Mouse (Mus musculus): ENCODE measurements around the gene Sipa1. TPM values are rescaled to one million over a fixed set of nuclear protein-coding genes. Genes with fewer than 3 reads are reported as not detected.

Gene Sipa1
- polyA plus RNA-seq, 1 experiment from 2014 or later, result 18.1 TPM

DNA sequence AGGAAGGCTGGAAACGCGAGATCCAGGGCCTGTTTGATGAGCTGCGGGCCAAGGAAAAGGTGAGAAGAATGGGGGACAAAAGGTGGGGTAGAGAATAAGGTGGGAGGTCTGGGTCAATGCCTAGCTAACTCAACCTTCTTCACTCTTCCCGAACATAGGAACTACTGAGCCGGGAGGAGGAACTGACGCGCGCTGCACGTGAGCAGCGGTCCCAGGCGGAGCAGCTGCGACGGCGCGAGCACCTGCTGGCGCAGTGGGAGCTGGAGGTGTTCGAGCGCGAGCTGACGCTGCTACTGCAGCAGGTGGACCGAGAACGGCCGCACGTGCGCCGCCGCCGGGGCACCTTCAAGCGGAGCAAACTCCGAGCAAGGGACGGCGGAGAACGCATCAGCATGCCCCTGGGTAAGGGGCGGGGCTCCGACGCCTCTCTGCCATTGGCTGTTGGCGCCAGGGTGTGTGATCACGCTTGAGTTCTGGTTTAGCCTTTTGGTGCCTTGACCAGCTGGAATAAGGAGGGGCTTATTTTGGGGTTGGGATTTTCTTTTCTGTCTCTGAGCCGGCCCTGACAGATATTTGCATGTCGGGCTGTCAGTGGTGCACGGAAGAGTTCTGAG lies 32.4 kb upstream of the Sipa1 start:
- ATAC-seq, result no peak
- ChIA-PET POLR2A (no interaction called here), CTCF (no interaction called here)
- in situ Hi-C loops (cut with MboI; ENCODE audit: low pct_unique_long_range_greater_than_20kb), result no loop called here
- no peak for TF ChIP-seq CTCF (IDR thresholded peaks at IDR 0.05)
- DNase-seq (ENCODE audit: low read depth, low spot score), result no peak
- no peaks in the 10 kb centered on the region for H3K27me3 ChIP-seq

DNA sequence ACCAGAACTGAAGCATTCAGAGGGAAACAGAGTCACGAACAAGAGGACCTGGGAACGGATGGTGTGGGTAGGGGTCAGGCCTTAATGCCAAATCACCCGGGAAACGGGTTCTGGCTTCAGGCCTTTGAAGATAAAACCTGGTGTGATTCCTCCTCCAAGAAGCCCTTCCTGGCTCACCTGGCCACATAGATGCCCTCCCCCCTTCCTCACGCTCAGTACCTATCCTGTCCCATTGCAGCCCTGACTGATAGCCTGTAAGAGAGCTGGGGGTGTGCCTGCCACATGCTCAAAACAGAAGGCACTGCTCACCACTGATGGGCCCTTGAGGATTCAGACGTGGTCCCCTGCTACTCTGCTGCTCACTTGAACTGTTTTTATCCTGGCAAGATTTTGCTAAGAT lies 30.3 kb upstream of the Sipa1 start:
- no peak for DNase-seq (ENCODE audit: low read depth, low spot score)
- H3K27me3 ChIP-seq, result no peaks in the 10 kb centered on the region
- in situ Hi-C loops (cut with MboI; ENCODE audit: low pct_unique_long_range_greater_than_20kb), result no loop called here
- ChIA-PET POLR2A (interaction anchor here (0.9 kb wide), 1 partner anchor 31 kb away, joined by 3 read pairs; no protein-coding TSS in a partner anchor), CTCF (interaction anchor here (1.0 kb wide), 1 partner anchor 32 kb away, joined by 3 read pairs; the partner anchor contains the start of gene Ehbp1l1)
- no peak for TF ChIP-seq CTCF (IDR thresholded peaks at IDR 0.05)
- no peak for ATAC-seq

DNA sequence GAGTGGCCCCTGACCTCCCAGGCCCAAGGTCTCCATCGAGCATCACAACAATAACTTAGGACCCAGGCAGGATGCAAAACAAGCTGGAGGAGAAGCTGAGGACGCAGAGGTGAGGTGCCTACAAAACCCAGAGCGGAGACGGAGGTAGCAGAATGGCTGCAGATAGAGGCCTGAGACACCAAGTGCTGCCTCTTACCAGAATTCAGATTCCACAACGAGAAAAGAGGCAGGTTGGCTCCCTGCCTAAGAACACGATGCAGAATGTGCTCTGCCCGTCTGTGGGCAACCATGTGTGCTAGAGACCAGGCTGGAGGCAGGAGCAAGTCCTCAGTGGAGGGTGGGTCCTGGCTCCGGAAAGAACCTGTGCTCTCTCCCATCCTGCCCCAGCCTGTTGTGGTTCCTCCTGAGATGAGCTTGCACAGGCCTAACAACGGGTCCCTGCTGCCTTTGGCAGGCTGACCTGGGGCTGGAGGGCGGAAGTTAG lies 29.4 kb upstream of the Sipa1 start:
- ChIA-PET CTCF (interaction anchor here (0.5 to 1.0 kb wide), 2 partner anchors 33 to 169 kb away, joined by 3 read pairs; partner anchors contain the start of gene Ehbp1l1), POLR2A (interaction anchor here (0.9 kb wide), 1 partner anchor 32 kb away, joined by 3 read pairs; no protein-coding TSS in a partner anchor)
- H3K27me3 ChIP-seq, result no peaks in the 10 kb centered on the region
- ATAC-seq, result no peak
- TF ChIP-seq CTCF (IDR thresholded peaks at IDR 0.05), result no peak
- in situ Hi-C loops (cut with MboI; ENCODE audit: low pct_unique_long_range_greater_than_20kb), result no loop called here
- no peak for DNase-seq (ENCODE audit: low read depth, low spot score)

DNA sequence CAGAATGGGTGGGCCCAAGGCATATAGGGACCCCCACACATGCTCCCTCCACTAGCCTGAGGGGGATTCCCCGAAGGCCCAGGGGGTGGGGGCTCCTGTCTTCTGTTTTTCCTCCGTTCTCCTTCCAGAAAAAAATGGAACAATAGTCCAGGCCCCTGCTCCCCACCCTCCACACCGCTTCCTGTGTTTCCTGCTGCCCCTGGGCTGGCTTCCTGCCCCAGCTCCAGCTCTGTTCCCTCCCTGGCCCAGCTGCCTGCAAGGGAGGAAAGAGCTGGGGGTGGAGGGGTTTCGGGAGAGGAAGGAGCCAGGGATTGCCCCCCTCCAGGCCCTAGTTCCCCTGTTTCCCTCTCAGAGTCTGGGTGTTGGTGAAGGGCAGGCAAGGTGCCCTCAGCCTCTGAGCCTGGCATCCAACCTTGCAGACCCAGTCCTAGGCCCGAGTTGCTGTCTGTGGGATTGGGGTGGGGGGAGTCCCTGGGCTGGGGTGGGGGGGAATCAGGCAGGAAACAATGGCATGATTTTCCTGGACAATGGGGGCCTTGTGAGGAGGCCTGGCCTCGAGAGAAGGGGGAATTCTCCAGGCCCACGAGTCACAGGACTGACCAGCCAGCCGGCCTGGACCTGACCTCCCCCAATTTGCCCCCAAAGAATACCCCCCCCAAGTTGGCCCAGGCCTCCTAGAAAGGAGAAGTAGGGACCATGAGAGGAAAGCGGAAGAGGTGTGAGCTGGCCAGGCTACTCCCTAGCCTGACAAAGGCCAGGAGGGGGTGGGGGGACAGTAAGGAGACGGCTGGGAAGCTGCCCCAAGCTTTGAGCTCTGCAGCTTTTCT lies 28.8 kb upstream of the Sipa1 start:
- POLR2A ChIA-PET, result interaction anchor here (0.6 kb wide), 2 partner anchors 79 to 94 kb away, joined by 3 read pairs; partner anchors contain the start of gene Scyl1
- in situ Hi-C loops (cut with MboI; ENCODE audit: low pct_unique_long_range_greater_than_20kb), result no loop called here
- DNase-seq (ENCODE audit: low read depth, low spot score) (no peak), ATAC-seq (no peak)
- CTCF ChIA-PET, result interaction anchor here (0.5 to 1.0 kb wide), 2 partner anchors 34 to 168 kb away, joined by 3 read pairs; partner anchors contain the start of gene Ehbp1l1
- no peaks in the 10 kb centered on the region for H3K27me3 ChIP-seq
- TF ChIP-seq CTCF (IDR thresholded peaks at IDR 0.05), result no peak

DNA sequence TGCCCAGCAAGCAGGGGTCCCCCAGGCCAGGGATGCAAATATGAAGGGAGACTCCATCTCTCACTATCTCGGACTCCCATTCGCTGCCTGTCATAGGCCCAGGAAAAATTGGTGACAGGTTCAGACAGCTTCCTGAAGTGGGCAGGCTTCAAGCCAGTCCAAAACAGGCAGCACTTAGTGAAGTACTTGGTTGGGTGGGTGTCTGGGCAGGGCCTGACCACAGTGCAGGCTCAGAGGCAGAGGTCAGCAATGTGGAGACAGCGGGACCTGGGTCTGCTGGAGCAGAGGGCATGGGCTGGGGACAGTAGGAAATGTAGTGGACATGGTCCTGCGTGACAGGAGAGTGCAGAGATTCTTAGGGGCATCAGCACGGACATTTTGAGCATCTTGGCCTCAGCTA lies 28.1 kb upstream of the Sipa1 start:
- CTCF ChIA-PET, result interaction anchor here (1.1 to 2.5 kb wide), 5 partner anchors 8 to 95 kb away, joined by 3 to 10 read pairs (median 6); no protein-coding TSS in a partner anchor
- ATAC-seq (no peak), DNase-seq (ENCODE audit: low read depth, low spot score) (no peak)
- POLR2A ChIA-PET, result interaction anchor here (0.6 to 2.5 kb wide), 5 partner anchors 9 to 157 kb away, joined by 3 to 6 read pairs (median 3); partner anchors contain the start of gene Ehbp1l1
- no peak for TF ChIP-seq CTCF (IDR thresholded peaks at IDR 0.05)
- in situ Hi-C loops (cut with MboI; ENCODE audit: low pct_unique_long_range_greater_than_20kb), result no loop called here
- H3K27me3 ChIP-seq, result no peaks in the 10 kb centered on the region

DNA sequence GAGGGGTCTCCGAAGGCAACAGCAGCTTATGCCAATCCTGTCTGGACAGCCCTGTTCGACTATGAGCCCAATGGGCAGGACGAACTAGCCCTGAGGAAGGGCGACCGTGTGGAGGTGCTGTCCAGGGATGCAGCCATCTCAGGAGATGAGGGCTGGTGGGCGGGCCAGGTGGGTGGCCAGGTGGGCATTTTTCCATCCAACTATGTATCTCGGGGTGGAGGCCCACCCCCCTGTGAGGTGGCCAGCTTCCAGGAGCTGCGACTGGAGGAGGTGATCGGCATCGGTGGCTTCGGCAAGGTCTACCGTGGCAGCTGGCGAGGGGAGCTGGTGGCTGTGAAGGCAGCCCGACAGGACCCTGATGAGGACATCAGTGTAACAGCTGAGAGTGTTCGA lies 26.8 kb upstream of the Sipa1 start:
- TF ChIP-seq CTCF (IDR thresholded peaks at IDR 0.05), result no peak
- POLR2A ChIA-PET, result interaction anchor here (1.4 to 2.5 kb wide), 4 partner anchors 10 to 158 kb away, joined by 3 to 6 read pairs (median 4); no protein-coding TSS in a partner anchor
- no peak for DNase-seq (ENCODE audit: low read depth, low spot score)
- in situ Hi-C loops (cut with MboI; ENCODE audit: low pct_unique_long_range_greater_than_20kb), result no loop called here
- H3K27me3 ChIP-seq, result no peaks in the 10 kb centered on the region
- no peak for ATAC-seq
- CTCF ChIA-PET, result interaction anchor here (1.1 to 2.5 kb wide), 5 partner anchors 10 to 97 kb away, joined by 3 to 10 read pairs (median 6); no protein-coding TSS in a partner anchor

DNA sequence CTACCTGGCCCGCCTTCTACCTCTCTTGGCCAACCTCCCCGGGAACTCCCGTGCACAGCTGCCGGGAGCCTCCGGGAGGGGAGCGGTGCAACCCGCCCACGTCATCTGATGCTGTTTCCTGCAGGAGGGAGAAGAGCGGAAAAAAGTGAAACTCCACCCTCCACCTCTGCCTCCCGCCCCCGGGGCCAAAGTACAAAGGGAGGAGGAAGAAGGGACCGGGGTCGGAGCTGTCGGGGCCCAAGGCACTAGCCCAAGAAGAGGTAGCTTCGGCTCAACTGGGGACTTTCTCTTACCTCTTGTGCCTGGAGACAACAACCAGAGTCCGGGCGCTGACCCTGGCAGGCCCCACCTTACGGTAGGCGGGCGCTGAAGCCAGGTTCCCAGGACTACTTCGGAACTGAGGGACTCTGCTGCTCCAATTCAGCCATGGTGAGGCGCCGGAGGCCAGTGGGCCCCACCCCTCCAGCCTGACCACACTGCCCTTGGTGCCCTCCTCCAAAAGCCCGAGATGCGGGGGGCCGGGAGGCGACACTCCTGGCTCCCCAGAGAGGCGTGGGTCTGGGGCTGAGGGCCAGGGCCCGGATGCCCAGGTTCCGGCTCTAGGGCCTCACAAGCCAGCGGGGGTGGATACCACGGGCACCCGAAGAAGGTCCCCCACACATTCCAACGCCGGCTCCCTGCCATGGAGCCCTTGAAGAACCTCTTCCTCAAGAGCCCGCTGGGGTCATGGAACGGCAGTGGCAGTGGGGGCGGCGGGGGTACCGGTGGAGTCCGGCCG lies 26.2 kb upstream of the Sipa1 start:
- H3K27me3 ChIP-seq, result no peaks in the 10 kb centered on the region
- ATAC-seq (peak; percentile 44), DNase-seq (ENCODE audit: low read depth, low spot score) (peak; percentile 42)
- POLR2A ChIA-PET, result interaction anchor here (0.7 to 2.5 kb wide), 9 partner anchors 8 to 498 kb away, joined by 3 to 6 read pairs (median 3); partner anchors contain the start of gene Sipa1
- CTCF ChIA-PET, result interaction anchor here (1.6 to 2.5 kb wide), 5 partner anchors 21 to 122 kb away, joined by 6 to 10 read pairs (median 6); partner anchors contain the start of gene Ap5b1
- in situ Hi-C loops (cut with MboI; ENCODE audit: low pct_unique_long_range_greater_than_20kb), result no loop called here
- TF ChIP-seq CTCF (IDR thresholded peaks at IDR 0.05), result no peak

DNA sequence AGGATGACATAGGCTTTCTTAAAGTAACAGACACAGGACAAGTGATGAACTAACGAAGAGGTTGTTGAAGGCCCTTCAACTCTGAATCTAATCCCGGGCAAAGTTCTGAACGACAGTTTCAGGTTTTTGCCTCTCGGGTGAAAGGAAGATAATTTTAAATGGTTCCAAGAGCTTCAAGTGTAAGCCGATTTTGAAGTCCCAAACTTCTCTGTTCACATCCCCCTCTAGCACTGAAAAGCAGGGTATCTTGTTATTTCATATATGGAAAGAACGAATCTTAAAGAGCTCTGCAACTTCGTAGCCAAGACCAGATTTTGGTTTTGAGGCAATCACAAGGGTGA lies 25.6 kb upstream of the Sipa1 start:
- CTCF ChIA-PET, result interaction anchor here (0.9 to 2.5 kb wide), 4 partner anchors 22 to 121 kb away, joined by 3 to 10 read pairs (median 6); partner anchors contain the start of gene Ap5b1
- no peaks in the 10 kb centered on the region for H3K27me3 ChIP-seq
- DNase-seq (ENCODE audit: low read depth, low spot score) (peak; percentile 12), ATAC-seq (no peak)
- no peak for TF ChIP-seq CTCF (IDR thresholded peaks at IDR 0.05)
- POLR2A ChIA-PET, result interaction anchor here (0.7 to 1.8 kb wide), 11 partner anchors 9 to 498 kb away, joined by 3 to 5 read pairs (median 3); partner anchors contain the start of genes Rela and Sipa1
- in situ Hi-C loops (cut with MboI; ENCODE audit: low pct_unique_long_range_greater_than_20kb), result no loop called here

DNA sequence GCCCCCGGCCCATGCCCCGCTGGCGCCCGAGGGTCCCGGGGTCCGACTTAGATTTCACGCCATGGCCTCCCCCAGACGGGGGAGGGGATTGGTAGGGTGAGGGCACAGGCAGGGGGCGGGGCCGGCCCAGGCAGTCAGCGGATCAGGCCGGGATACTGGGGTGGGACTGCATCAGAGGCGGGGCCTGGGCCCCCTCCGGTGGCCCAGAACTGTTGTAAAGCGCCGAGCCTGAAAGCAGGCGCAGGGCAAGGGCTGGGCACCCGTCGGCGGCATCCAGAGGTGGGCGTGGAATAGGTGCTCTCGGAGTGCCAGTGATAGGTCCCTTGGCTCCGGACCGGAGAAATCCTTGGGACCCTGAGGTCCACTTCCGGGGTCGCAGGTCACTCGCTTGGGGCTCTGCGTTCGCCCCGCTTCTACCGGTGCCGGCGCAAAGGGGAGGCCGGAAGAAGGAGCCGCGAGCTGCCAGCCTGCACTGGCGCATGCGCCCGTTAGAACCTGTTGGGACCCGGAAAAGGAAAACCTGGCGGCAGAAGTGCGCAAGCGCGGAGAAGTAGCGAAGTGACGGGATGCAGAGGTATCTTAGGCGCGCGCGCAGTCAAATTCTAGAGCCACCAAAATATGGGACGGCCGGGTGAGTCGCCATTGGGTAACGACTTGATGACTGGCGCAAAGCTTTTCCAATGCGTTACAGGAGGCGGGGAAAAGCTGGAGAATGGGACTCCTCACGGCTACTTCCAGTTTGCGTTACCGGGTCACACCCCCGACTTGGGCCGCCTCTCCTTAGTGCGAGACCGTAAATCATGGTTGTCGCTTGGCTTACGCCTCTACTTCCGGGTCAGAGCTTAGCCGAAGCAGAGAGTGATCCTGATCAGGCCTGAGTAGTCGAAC lies 24.9 kb upstream of the Sipa1 start, which contains the start of the genes Map3k11 and Pcnx3:
Gene Map3k11, plus strand, starts transcription at position 543 of the 888 bp plus-strand sequence.
Gene Pcnx3, minus strand, starts transcription at position 709 of the 888 bp plus-strand sequence.
- no peak for TF ChIP-seq CTCF (IDR thresholded peaks at IDR 0.05)
- in situ Hi-C loops (cut with MboI; ENCODE audit: low pct_unique_long_range_greater_than_20kb), result no loop called here
- ATAC-seq, result peak; percentile 54

More for the DNA sequence above, 24.9 kb upstream of the Sipa1 start, which contains the start of the genes Map3k11 and Pcnx3:
- DNase-seq (ENCODE audit: low read depth, low spot score), result peak; percentile 97
- H3K27me3 ChIP-seq, result no peaks in the 10 kb centered on the region
- POLR2A ChIA-PET, result interaction anchor here (0.7 to 1.3 kb wide), 5 partner anchors 16 to 499 kb away, joined by 3 read pairs; partner anchors contain the start of gene Rela
- CTCF ChIA-PET, result interaction anchor here (0.9 to 1.8 kb wide), 3 partner anchors 61 to 120 kb away, joined by 3 to 6 read pairs (median 6); partner anchors contain the start of gene Ap5b1

All from Patski (cell line).